Mouse (Mus musculus) spleen, embryonic (tissue): ENCODE data around the gene Sh3d21.

Source experiments
- CTCF ChIA-PET: fragments of 350-600 bp; sonication (Branson Sonifier 250); formaldehyde crosslinking; loops from one replicate; lab custom pipeline; 2022; lab: Charles Lee

The Sh3d21 gene

DNA sequence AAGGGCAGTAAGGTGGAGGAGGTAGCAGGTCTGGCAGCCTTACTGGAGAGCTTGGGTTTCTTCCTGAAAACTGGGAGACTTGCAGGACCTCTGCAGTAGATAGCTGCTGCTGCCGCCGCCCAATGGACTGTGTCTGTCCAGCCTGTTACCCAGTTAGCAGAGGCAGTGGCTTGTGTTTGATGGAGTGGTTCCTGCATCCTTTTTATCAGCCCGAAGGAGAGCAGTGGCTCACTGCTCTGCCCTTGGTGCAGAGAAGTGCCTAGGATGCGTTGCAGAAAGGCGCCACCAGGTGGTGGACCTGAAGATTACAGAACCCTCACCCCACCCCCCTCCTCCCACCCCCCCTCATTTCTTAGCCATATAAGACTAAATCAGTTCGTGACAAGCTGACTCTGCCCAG, 49.3 kb downstream of the Sh3d21 start:
- CTCF ChIA-PET, result interaction anchor here (0.6 to 1.5 kb wide), 5 partner anchors 11 to 167 kb away, joined by 4 to 11 read pairs (median 7); no protein-coding TSS in a partner anchor

DNA sequence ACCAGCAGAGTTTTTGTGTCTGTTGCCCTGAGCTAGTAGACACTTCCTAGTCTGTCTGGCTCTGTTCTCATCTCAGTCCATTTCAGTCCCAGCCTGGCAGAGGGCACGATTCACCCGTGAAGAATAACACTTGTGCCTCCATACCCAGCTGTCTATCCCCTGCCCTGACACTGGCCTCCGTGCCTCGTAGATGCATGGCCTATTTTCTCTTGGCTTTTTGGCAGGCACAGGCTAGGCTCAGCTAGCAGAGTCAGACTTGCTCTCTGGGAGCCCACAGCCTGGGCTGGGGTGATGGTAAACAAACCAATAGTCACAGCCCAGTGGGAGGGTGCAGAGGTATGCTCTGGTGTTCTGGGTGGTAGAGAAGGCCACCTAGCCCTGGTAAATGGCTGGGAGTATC, 50.0 kb downstream of the Sh3d21 start:
- CTCF ChIA-PET, result interaction anchor here (0.9 to 1.5 kb wide), 2 partner anchors 9 to 27 kb away, joined by 5 to 7 read pairs; no protein-coding TSS in a partner anchor

DNA sequence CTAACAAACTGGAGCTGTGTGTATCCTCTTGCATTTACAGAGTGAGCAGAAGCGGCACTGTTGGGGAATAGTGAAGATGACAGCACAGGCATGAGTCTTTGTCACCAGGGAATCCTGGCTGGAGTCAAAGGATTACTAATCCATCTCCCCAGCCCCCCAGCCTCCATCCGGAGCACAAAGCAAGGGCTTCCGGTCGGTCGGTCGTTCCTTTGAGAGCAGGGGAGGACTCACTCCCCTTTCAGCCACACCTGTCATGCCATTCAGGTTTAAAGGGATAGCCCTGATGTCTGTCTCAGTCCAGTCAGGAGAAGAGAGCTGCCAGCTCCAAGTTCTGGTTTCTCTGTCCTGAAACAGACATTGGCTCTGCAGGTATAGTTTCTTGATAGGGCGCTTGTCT, 52.1 kb downstream of the Sh3d21 start:
- CTCF ChIA-PET, result no interaction called here

DNA sequence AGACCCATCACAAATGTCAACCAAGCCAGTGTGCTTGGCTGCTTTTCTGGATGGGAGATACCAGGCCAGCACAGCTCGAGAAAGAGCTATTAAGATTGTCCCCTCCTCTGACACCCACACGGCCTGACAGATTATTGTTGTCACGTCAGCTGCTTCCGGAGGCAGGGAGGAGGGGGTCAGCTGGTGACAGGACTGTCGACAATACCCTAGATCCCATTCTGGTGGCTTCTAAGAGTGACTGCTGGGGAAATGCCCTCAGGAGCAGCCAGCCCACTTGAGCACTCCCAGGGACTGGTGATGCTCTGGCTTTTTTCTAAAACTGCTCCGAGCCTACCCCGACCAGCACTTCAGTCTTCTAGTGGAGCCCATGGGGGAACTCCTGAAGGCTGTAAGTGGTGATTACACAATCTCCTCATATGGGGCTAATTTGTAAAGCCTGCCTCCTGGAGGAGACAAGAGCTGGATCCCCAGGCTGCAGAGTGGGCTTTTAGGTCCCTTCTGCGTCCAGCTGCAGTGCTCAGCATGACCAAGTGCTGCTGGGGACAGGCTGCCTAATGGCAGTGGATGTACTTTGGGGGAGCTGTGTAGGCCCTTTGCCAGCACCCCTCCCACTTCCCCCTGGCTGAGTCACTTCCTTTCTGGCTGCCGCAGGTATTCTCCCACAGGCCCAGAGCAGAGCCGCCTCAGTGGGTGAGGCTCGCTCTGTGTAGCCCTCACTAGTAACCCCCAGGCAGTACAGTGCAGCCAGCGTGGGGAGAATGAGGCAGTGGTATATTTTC, 52.7 kb downstream of the Sh3d21 start:
- CTCF ChIA-PET, result no interaction called here

DNA sequence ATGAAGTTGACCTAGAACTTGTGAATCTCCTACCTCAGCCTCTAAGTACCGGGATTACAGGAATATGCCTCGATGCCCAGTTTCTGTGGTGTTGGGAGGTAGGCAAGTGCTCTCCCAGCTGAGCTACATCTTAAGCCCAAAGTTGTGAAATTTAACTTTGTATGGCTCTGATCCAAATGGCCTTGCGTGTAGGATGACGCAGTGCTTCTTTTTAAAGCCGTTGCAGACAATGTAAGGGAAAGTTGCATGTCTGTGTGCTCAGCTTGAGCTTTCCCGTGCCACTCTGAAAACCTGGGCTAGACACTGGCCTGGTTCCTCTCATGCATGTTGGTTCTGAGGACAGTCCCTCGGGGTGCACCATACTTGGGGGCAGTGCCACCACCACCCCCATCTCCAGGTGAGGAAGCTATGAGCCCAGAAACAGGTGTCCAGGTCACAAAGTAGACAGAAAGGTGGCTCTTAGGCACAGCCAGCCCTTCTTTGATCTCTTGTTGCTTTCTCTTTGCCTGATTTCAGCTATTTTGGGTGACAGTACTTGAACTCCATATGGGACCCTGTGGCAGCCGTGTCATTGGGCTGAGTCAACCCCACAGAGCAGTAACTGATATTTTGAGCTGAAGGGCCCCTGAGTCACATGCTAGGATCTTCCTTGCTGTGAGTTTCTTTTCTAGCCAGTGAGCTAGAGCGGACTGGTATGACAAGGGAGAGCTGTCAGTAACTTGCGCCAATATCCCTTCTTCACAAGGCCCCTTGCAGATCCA, 53.5 kb downstream of the Sh3d21 start:
- CTCF ChIA-PET, result no interaction called here

DNA sequence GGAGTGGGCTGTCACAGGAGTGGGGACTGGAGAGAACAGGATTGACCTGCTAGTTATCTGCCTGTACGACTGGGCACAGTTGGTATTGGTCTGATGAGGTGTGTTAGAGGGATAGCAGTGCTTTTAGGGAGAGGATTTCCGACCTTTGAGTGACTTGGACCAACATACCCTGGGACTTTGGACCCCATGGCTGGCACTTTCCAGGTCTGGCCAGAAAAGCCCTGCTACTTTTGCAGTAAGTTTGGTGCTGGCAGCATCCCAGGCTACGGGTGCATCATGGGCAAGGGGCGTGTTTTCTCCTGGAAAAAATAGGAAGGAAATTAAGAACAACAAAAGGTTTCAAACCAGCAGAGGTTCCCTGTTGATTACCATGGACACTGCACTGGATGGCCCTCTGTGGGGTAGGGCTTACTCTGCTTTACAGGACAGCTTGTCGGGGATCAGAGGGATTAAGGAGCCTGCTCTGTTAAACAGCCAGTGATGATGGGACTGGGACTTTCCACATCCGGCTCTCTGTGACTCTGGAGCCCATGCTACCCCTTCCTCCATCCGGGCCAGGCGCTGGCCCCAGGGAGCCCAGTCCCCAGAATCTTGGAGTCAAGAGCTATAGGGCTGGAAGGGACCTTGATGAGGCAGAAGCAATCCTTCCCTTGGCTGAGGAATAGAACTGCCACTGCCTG, 55.1 kb downstream of the Sh3d21 start:
- CTCF ChIA-PET, result interaction anchor here (1.3 kb wide), 1 partner anchor 22 kb away, joined by 15 read pairs; no protein-coding TSS in a partner anchor

DNA sequence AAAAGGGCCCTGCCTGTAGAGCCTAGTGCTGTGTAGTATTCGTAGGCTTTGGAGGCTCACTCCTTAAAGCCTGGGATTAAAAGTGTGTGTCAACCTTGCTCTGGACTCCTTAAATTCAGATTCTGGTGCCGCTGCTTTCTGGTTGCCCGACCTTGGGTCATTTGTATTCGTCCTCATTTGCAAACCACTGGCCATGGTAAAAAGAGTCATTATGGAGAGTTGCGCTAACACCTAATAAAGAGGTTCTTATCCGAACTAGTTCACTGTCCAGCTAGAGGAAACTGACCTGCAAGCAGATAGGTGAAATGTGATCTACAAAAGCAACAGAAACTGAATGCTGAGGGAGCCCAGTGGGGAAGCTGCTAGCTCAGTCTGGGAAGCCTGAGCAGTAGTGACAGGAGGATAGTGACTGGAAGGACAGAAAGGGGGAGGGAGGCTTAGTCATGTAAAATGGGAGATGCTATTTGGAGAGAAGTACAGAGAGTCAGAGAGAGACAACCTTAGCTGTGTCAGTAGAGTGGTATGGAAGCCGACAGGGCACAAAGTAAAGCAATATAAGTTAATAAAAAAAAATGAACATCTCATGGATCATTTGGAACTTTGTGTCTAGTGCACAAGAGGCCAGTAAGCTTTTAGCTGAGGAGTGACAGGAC, 58.0 kb downstream of the Sh3d21 start:
- CTCF ChIA-PET, result interaction anchor here (1.2 kb wide), 1 partner anchor 8 kb away, joined by 5 read pairs; no protein-coding TSS in a partner anchor

DNA sequence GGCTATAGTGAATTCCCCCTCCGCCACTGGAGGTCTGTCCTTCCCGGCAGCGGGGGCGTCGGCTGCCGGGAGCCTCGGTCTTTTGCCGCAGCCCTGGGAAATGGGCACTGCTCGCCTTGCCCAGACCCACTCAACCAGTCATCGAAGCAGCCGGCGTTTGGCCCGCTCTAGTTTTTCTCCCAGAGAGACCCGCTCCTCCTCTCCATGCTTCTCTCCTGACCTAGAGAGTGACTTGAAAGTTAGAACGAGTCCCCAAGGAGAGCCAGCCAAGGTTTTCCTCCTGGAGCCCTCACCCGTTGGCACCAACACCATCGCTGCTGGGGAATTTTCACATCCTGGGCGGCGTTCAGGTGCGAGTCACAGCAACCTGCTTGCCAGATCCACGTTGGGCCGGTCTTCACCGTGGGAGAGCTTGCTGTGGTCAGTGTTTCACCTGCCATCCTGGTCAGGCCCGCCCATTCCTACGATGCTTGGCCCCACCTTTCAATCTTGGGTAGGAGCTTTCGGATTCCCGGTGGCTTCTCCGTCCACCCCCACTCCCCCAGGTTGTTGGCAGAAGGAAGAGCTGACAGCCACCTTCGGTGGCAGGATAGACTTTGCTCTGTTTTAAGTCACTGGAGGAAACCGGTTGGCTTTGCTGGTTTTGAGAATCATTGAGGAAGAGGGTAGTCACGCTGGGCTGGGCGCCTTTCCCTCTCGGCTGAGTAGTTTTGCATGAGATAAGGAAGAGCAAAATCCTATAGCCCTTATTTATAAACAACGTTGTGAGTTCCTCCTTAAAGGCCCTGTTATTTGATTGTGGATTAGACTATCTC, 58.8 kb downstream of the Sh3d21 start:
- CTCF ChIA-PET, result interaction anchor here (1.2 kb wide), 1 partner anchor 9 kb away, joined by 5 read pairs; no protein-coding TSS in a partner anchor

DNA sequence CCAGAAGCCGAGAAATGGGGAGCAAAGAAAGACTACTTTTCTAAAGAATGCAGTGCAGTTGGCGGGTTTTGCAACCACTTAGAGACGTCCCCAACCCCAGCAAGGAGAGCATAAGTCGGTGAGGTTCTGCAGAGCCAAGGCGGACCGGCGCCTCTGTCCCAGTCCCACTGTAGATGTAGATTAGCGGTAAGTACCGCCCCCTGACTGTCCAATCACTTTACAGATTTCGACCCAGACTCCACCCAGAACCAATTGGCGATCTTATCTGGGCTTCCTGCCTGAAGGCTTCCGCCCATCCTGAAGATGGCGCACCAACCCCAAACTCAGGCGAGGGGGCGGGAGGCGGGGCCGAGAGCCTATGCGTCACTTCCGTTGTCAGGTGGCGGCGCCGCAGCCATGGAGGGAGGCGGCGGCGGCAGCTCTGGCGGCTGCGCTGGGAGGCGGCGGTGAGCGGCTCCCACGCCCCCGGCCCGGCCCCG, 59.7 kb downstream of the Sh3d21 start, which contains the start of gene Stk40:
Gene Stk40, plus strand, starts transcription at position 368 of the 479 bp plus-strand sequence.
- CTCF ChIA-PET, result no interaction called here

DNA sequence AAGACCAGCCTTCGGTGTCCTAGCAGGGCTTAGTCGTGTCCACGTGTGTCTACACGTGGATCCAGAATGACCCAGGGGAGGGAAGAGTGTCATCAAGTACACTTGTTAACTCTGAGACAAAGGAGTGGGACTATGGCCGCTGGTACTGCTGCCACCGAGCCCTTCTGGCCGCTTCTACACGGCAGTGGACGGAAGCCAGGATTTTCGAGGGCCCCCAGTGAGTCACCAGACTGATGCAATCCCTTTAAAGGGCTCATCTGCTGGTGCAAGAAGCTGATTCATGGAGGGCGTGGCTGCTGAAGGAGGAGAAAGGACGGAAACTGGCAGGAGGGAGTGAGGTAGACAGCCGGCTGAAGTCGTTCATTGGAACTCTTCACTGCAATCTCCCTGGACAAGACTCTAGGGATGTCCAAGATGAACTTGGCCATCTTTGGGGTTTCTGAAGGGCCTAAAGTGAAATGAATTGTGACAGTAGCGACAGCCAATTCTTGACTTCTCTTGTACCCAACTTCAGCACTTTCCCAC, 60.2 kb downstream of the Sh3d21 start:
- CTCF ChIA-PET, result interaction anchor here (0.6 kb wide), 1 partner anchor 11 kb away, joined by 11 read pairs; no protein-coding TSS in a partner anchor

DNA sequence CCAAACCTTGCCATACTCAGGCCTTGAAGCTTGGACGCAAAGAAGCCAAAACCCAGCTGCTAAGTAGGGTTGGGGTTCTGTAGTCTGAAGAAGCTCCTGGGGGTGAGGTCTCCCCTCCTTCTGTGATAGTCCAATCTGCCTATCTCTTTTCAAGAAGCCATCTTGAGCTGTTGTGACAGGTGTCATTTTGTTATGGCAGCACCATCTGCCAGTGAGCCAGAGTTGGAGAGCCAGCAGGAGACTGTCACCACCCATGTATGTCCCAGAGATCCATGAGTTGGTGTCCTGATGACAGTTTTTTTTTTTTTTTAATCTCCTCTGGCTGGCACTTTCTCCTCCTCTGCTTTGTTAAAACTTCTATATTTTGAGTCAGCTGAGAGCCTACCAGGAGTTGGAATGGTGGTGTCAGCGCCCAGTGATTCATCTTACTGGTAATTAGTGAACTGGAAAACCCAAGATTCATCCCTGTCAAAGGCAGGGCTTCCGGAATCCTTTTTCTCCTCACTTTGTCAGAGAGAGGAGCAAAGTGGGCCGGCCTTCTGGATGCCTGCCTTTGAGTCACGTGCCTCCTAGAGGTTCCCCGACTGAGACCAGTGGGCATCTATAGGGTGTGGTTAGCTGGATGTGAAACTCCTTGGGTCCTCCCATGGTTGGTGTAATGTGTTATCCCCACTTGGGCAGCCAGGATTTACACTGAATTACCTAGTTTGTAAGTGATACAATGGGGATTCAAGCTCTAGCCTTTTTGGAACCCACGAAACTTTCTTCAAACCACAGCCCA, 61.0 kb downstream of the Sh3d21 start:
- CTCF ChIA-PET, result interaction anchor here (0.6 kb wide), 1 partner anchor 12 kb away, joined by 11 read pairs; no protein-coding TSS in a partner anchor

DNA sequence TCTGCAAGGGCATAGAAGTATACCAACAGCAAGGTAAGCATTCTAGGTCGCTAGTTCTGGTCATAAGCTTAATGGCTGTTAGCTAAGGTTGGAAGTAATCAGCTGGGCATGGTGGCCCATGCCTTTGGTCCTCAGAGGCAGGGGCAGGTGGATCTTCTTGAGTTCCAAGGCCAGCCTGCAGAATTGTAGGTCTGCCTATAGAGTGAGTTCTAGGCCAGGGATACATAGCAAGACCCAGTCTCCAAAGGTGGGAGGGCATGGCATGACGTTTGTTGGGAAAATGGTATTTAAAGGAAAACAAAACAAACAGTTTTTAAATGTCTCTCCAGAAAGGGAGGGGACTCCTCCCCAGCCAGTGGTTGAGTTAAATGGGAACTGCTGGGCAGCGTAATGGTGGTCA, 62.5 kb downstream of the Sh3d21 start:
- CTCF ChIA-PET, result interaction anchor here (0.6 kb wide), 1 partner anchor 18 kb away, joined by 3 read pairs; no protein-coding TSS in a partner anchor
